Mouse (Mus musculus) midbrain, embryonic 10.5 days (tissue): Measurements from ENCODE around the gene Rbm25. TPM values are rescaled to one million over a fixed set of nuclear protein-coding genes. Genes with fewer than 3 reads are reported as not detected.
"Not testable (repeated sequence)": the region's sequence is repeated elsewhere in the genome, so short reads cannot be mapped to it uniquely, and the experiment has no call there.

Experiments used
- DNase-seq: peaks from one replicate; pipeline ENCODE4 v3.0.0-alpha.2; 2017; ENCODE audit warnings: low spot score
- H3K27ac ChIP-seq: fragments of 300-500 bp; sonication (generic); replicated peaks from 2 replicates; pipeline ENCODE4 v1.5.1; 2016; ENCODE audit warnings: mild to moderate bottlenecking
- H3K27me3 ChIP-seq: fragments of 300-500 bp; sonication (generic); 2 replicates; pipeline ENCODE4 v1.6.1; 2016; ENCODE audit warnings: low read depth, mild to moderate bottlenecking; ENCODE audit not compliant: poor library complexity, severe bottlenecking
- H3K36me3 ChIP-seq: fragments of 300-500 bp; sonication (generic); 2 replicates; pipeline ENCODE4 v1.6.1; 2016; ENCODE audit warnings: mild to moderate bottlenecking, moderate library complexity
- H3K4me1 ChIP-seq: fragments of 300-500 bp; sonication (generic); 2 replicates; pipeline ENCODE4 v1.6.1; 2016
- H3K4me3 ChIP-seq: fragments of 300-500 bp; sonication (generic); 2 replicates; pipeline ENCODE4 v1.5.1; 2016; ENCODE audit warnings: mild to moderate bottlenecking, moderate library complexity
- H3K9me3 ChIP-seq: fragments of 300-500 bp; sonication (generic); replicated peaks from 2 replicates; pipeline ENCODE4 v1.6.1; 2016; ENCODE audit warnings: mild to moderate bottlenecking
- WGBS: fragments of 180-500 bp; shearing (Covaris S2); methylation state at CpG from one replicate; pipeline ENCODE4 v1.1.7; 2016; 5-methylcytosine and 5-hydroxymethylcytosine counted together
- polyA plus RNA-seq: library from polyadenylated mRNA; unstranded; fragments of >200 nt; fragmentation: Nextera tagmentation; extraction: Ambion mirVana; gene quantifications from 2 replicates; pipeline ENCODE4 v1.2.1, GENCODE M21; 2016

The Rbm25 gene
- polyA plus RNA-seq = 284 and 314 TPM in 2 replicates

- H3K27ac ChIP-seq = peak within 1 kb of the TSS; percentile 99
- peaks cover 12% of the 10 kb centered on the region; the same call in 1 of the 2 replicates for H3K4me1 ChIP-seq
- peaks cover 18% of the 10 kb centered on the region for H3K36me3 ChIP-seq
- peak within 1 kb of the TSS; percentile 93 for H3K4me3 ChIP-seq
- not testable (repeated sequence) for H3K27me3 ChIP-seq, H3K9me3 ChIP-seq, DNase-seq
- WGBS = no CpG with 5 or more reads among the region's 5 CpGs
Observed at GRCm38 (mm10) chr12:83630936-83631335, at the start of gene Rbm25. Gene Rbm25 (plus strand): TSS chr12:83631236.

- peaks cover 58% of the 10 kb centered on the region for H3K36me3 ChIP-seq
- no peak overlapping the region for H3K27ac ChIP-seq
- WGBS = 73% methylated on average over 4 of the region's 4 CpGs
- no peaks in the 10 kb centered on the region for H3K9me3 ChIP-seq
- H3K27me3 ChIP-seq = no peaks in the 10 kb centered on the region
- H3K4me1 ChIP-seq = peaks cover 15% of the 10 kb centered on the region; the same call in 1 of the 2 replicates
- H3K4me3 ChIP-seq = no peak overlapping the region
- DNase-seq = no peak
Observed at GRCm38 (mm10) chr12:83582106-83582505, 48.9 kb upstream of the Rbm25 start.

GRCm38 (mm10) chr12:83582747-83583146 lies 48.3 kb upstream of the Rbm25 start:
- Histone ChIP-seq H3K9me3 (no peaks in the 10 kb centered on the region), H3K36me3 (peaks cover 58% of the 10 kb centered on the region), H3K27ac (no peak overlapping the region), H3K27me3 (no peaks in the 10 kb centered on the region), H3K4me1 (peaks cover 15% of the 10 kb centered on the region; the same call in 1 of the 2 replicates), H3K4me3 (no peak overlapping the region)
- 86% methylated on average over 4 of the region's 4 CpGs for WGBS
- no peak for DNase-seq

- H3K27ac ChIP-seq = no peak overlapping the region
- no peaks in the 10 kb centered on the region for H3K9me3 ChIP-seq
- no peak overlapping the region for H3K4me3 ChIP-seq
- 95% methylated on average over 5 of the region's 5 CpGs for WGBS
- H3K36me3 ChIP-seq = peaks cover 79% of the 10 kb centered on the region
- H3K27me3 ChIP-seq = no peaks in the 10 kb centered on the region
- H3K4me1 ChIP-seq = peaks cover 6% of the 10 kb centered on the region; the same call in 1 of the 2 replicates
- DNase-seq = no peak
Observed at GRCm38 (mm10) chr12:83586628-83587027, 44.4 kb upstream of the Rbm25 start.

GRCm38 (mm10) chr12:83591754-83592501 lies 39.1 kb upstream of the Rbm25 start:
- DNase-seq = no peak
- WGBS = 92% methylated on average over 8 of the region's 8 CpGs
- no peaks in the 10 kb centered on the region for H3K27me3 ChIP-seq
- peaks cover 80% of the 10 kb centered on the region for H3K36me3 ChIP-seq
- no peaks in the 10 kb centered on the region for H3K9me3 ChIP-seq
- H3K4me3 ChIP-seq = no peak overlapping the region
- no peak overlapping the region for H3K27ac ChIP-seq
- peaks cover 15% of the 10 kb centered on the region for H3K4me1 ChIP-seq

- no peak overlapping the region for H3K4me3 ChIP-seq
- 90% methylated on average over 9 of the region's 9 CpGs for WGBS
- peaks cover 54% of the 10 kb centered on the region for H3K36me3 ChIP-seq
Observed at GRCm38 (mm10) chr12:83594454-83595040, 36.5 kb upstream of the Rbm25 start.

DNA sequence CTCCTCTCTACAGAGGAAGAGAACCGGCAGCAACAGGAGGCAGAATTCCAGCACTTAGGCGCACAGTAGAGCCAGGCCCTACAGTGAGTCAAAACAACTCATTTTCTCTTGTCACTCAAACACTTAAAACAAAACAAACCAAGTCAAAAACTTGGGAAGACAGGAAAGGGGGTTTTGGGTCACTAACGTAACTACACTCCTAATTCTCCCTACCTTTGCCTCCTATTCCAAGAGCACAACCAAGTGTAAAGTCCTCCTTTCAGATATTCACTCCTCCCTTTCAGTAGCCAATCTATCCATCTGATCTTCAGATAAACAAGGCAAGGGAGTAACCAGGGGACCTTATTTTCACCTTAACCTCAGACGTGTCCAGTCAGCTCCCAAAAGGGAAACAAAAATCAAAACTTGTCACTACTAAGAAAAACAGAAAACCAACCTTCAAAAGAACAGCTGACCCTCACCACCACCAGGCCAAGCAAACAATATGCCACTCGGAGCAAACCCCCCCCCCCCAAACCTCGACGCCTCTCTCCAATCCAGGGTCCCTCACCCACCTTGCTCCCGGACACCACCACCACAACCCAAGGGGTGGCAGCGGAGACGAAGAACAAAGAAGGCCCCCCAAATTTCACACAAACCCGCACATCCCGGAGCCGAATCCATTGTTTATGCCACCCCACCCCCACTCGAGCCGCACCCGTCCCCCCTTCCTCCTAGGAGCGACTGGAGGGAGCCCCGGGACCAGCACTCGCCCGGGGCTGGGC lies 34.7 kb upstream of the Rbm25 start:
- 8% methylated on average over 20 of the region's 20 CpGs for WGBS
- Histone ChIP-seq H3K27ac (peak overlapping the region; percentile 97), H3K9me3 (no peaks in the 10 kb centered on the region), H3K27me3 (no peaks in the 10 kb centered on the region), H3K36me3 (peaks cover 36% of the 10 kb centered on the region), H3K4me3 (peak overlapping the region; percentile 97), H3K4me1 (peaks cover 15% of the 10 kb centered on the region)
- DNase-seq = no peak

More at GRCm38 (mm10) chr12:83594454-83595040, 36.5 kb upstream of the Rbm25 start:
- no peaks in the 10 kb centered on the region for H3K27me3 ChIP-seq
- peaks cover 15% of the 10 kb centered on the region for H3K4me1 ChIP-seq
- no peak for DNase-seq
- H3K27ac ChIP-seq = no peak overlapping the region
- H3K9me3 ChIP-seq = no peaks in the 10 kb centered on the region

DNA sequence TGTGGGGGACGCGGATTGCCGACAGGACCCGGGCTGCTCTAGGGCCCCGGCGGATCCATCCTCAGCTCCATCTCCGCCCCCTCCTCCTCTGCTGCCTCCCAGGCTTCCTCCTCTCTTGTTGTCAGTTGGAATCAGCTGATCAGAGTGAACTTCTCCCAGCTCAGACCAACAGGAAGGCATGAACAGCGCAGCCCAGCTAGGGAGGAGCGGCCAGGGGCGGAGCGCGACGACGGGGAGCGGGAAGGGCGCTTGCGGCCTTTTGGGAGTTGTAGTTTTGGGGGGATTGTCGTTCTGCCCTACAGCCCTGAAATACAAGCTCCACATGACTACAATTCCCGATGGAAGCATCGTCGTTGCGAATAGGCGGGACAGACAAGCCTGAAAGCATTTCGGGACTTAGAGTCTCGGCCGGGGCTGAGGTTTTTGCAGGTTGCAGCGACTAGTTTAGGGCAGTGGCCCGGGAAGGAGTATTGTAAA lies 34.0 kb upstream of the Rbm25 start, which contains the start of gene Zfyve1:
Zfyve1 (minus strand) TSS at position 198 of the 477 bp plus-strand sequence.
- peak within 1 kb of the TSS; percentile 97 for H3K4me3 ChIP-seq
- WGBS = under 1% methylated on average over 28 of the region's 28 CpGs
- peaks cover 15% of the 10 kb centered on the region for H3K4me1 ChIP-seq
- H3K9me3 ChIP-seq = no peaks in the 10 kb centered on the region
- H3K36me3 ChIP-seq = peaks cover 29% of the 10 kb centered on the region
- H3K27ac ChIP-seq = peak within 1 kb of the TSS; percentile 97
- no peaks in the 10 kb centered on the region for H3K27me3 ChIP-seq
- peak; percentile 95 for DNase-seq

GRCm38 (mm10) chr12:83597881-83598280 lies 33.2 kb upstream of the Rbm25 start:
- no peak for DNase-seq
- Histone ChIP-seq H3K36me3 (peaks cover 21% of the 10 kb centered on the region), H3K27me3 (no peaks in the 10 kb centered on the region), H3K4me1 (peaks cover 15% of the 10 kb centered on the region), H3K9me3 (no peaks in the 10 kb centered on the region), H3K27ac (no peak overlapping the region), H3K4me3 (no peak overlapping the region)
- WGBS = 90% methylated on average over 2 of the region's 2 CpGs

DNA sequence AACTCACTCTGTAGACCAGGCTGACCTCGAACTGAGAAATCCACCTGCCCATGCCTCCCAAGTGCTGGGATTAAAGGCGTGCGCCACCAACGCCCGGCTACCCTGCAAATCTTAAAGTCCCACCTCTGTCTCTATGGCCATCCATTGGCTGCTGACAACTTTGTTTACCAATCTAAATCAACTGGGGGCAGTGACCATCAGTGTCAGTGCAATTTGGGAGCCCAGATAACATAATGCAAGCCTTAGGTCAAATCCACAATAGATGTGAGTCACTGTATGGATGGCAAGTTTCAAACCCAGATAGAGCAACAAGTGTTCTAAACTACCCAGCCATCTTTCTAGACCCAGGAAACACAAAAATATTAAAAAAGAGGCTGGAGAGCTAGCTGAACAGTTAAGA lies 28.8 kb upstream of the Rbm25 start:
- H3K27ac ChIP-seq = no peak overlapping the region
- no peaks in the 10 kb centered on the region for H3K36me3 ChIP-seq
- WGBS = 90% methylated on average over 5 of the region's 5 CpGs
- H3K4me1 ChIP-seq = no peaks in the 10 kb centered on the region
- no peak overlapping the region for H3K4me3 ChIP-seq
- DNase-seq = no peak
- H3K9me3 ChIP-seq = 0 out of 2 replicates have a peak, but pooled peaks cover 1% of the 10 kb centered on the region
- H3K27me3 ChIP-seq = no peaks in the 10 kb centered on the region

- not testable (repeated sequence) for H3K36me3 ChIP-seq, H3K4me1 ChIP-seq, H3K9me3 ChIP-seq, H3K4me3 ChIP-seq, H3K27ac ChIP-seq, DNase-seq, H3K27me3 ChIP-seq
- WGBS = 86% methylated on average over 2 of the region's 2 CpGs
Observed at GRCm38 (mm10) chr12:83606411-83606810, 24.6 kb upstream of the Rbm25 start.

GRCm38 (mm10) chr12:83617261-83617660 lies 13.8 kb upstream of the Rbm25 start:
- no peaks in the 10 kb centered on the region for H3K27me3 ChIP-seq
- H3K4me1 ChIP-seq = no peaks in the 10 kb centered on the region
- no peak overlapping the region for H3K4me3 ChIP-seq
- H3K36me3 ChIP-seq = 0 out of 2 replicates have a peak, but pooled peaks cover 2% of the 10 kb centered on the region
- no peak overlapping the region for H3K27ac ChIP-seq
- no peak for DNase-seq
- no peaks in the 10 kb centered on the region for H3K9me3 ChIP-seq
- 94% methylated on average over 5 of the region's 5 CpGs for WGBS
